Mouse (Mus musculus) heart, adult 2 months (tissue): Measurements from ENCODE around the gene 1700056E22Rik.

Experiments
- CTCF ChIP-seq: fragments of 200-600 bp; IDR thresholded peaks from 2 replicates; pipeline ENCODE4 v1.8.1; 2022; ENCODE audit warnings: antibody characterized with exemption, mild to moderate bottlenecking, moderate library complexity
- EP300 ChIP-seq: fragments of 200-500 bp; IDR thresholded peaks from 2 replicates; pipeline ENCODE4 v1.6.1; 2011; ENCODE audit warnings: low read depth, low read length, control low read depth; ENCODE audit not compliant: insufficient read depth
- POLR2A ChIP-seq: fragments of 200-500 bp; IDR thresholded peaks from 2 replicates; pipeline ENCODE4 v1.6.1; 2011; ENCODE audit warnings: mild to moderate bottlenecking, low read depth, low read length, control low read depth; ENCODE audit not compliant: insufficient read depth

GRCm38 (mm10) chr1:184048675-184049418 lies 14.7 kb upstream of the 1700056E22Rik start:
- TF ChIP-seq EP300, result no peak
- TF ChIP-seq CTCF, result no peak
- no peak for TF ChIP-seq POLR2A
